Mouse (Mus musculus) common myeloid progenitor, adult 5-6 weeks (primary cell): ENCODE measurements around the gene AA467197. TPM values are rescaled to one million over a fixed set of nuclear protein-coding genes. Genes with fewer than 3 reads are reported as not detected.

Experiments used
- ATAC-seq: replicated peaks from 2 replicates; pipeline ENCODE4 v1.8.0; 2016; ENCODE audit warnings: low read depth, mild to moderate bottlenecking, moderate TSS enrichment, inconsistent platforms; ENCODE audit not compliant: poor library complexity, severe bottlenecking
- total RNA-seq: library from RNA; stranded (forward); fragments of 200-1000, 187-1606 nt; gene quantifications from 2 replicates; pipeline ENCODE4 v1.2.3, GENCODE M21; 2017

Gene AA467197
- total RNA-seq: 0.63 and 2.1 TPM in 2 replicates

DNA sequence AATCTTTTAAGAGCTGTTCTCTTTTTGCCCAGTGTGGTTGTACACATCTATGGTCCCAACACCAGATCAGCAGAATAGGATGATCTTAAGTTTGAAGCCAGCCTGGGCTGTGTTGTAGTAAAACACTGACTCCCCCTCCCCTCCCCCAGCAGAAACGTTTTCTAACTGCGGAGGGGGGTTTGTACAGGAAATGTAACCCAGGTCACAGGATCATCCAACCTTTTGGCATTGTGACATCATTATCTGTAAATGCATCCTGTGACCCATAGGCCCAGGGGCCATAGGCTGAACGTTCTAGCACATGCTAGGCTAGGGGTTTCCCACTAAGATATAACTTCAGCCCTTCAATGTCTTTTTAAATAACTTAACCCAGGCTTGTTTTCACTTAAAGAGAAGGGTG, at the start of gene AA467197:
AA467197 (plus strand) TSS at position 301 of the 400 bp plus-strand sequence.
- no peak for ATAC-seq

DNA sequence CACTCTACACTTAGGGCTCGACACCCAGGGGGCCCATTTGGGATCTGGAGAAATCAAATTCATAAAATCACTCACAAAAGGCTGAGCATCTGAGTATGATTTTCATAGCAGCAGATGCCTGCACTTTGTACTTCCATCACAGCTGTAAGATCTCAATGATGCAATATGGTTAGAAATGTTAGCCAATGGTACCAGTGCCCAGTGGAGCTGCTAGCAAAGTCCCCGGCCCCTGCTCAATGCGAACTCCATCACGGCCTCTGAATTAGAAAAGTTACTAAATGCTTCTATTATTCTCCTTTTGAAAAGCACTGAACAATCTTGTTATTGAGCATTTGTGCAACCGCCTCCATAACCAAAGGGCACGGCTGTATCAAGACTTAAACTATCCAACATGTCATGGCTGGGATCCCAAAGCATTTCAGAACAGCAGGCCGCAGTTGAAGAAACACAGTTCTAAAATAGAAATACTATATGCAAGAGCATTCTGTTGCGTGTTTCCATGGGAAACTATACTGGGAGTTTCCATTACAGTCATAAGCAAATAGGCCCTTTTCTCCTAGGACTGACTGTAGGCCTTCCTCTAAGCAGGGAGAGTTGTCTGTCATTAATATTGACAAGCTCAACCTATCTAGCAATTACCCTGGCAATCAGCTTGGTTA, 48.8 kb upstream of the AA467197 start:
- ATAC-seq: no peak

DNA sequence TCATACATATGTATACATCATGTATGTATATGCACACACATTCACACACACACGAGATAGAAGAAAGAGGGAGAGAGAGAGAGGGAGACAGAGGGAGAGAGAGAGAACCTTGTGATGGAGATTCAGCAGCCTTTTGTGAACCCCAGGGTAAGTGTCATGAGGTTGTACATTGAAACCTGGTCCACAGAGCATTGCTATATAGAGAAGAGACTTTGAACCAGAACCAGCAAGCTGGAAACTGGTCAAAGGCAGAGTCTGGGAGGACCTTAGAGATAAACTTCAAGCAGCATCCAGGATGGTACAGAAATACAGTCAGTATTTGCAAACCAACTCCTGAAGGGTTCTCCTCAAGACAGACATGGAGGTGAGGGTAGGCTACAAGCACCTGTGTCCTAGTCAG, 46.4 kb upstream of the AA467197 start:
- no peak for ATAC-seq

DNA sequence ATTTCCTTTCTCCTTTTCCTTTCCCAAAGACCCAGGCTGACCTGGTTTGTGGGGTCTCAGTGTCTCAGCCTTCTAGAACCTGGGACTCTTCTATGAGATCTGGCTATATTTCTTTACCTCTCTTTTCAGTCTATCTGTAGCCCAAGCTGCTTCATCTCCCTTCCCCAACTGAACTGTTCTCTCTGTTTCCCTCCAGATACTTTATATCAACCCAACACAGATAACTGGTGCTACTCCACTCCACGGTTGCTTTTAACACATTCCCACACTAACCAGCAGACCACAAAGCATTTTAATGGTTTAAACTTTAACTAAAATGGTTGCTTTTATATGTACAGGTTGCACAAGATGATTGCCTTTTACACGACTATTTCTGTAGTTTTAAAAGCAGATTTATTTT, 45.6 kb upstream of the AA467197 start:
- ATAC-seq: peak; percentile 84

DNA sequence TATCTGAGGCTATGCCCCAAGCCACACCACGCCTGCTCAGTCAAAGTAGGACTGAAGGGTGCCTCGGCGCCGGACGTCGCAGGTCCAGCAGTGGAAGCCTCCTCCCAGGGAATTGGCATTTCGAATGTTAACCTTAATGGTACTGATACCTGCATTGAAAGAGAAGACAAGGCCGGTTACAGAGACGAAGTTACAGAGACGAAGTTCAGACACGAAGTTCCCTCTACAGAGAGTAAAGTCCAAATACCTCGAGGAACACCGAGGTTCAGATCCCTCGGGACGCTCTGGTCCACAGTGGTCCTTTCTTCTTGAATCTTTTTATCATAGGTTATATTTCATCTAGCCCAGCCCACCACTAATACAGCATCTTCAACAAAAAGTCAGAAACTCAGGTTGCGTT, 41.3 kb upstream of the AA467197 start:
- no peak for ATAC-seq

DNA sequence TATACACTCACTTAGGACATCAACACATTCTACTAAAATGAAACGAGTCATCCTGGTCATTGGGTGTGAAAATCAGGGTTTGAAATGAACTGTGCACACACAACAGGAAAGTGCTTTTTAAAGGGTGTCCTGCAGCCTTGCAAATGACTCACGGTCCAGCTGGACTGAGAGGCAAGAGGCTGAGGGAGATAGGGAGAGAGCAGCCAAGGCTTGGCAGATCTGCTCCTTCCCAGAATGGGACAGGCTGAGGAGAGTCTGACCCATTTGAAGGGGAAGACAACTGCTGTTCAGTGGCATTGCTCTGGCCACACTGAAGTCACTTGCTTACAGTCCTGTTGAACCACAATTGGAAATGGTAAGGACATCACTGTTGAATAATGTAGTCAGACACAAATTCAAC, 37.0 kb upstream of the AA467197 start:
- ATAC-seq: no peak

DNA sequence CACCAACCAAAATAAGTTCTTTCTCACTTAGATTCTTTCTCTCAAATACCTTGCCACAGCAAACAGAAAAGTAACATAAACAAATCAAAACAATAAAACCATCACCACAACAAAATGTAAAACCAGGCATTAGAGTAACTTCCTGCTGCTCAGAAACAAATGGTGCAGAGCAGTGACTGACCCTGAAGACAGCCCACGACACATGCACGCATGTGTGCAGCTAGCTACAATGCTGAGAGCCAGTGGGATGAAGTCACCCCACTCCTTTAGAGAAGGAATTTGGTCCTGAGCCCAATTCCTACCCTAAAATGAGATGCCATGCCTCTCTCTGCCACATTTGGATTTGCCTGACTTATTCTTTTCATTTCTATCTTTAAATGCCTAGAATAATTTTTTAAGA, 35.4 kb upstream of the AA467197 start:
- ATAC-seq: no peak

DNA sequence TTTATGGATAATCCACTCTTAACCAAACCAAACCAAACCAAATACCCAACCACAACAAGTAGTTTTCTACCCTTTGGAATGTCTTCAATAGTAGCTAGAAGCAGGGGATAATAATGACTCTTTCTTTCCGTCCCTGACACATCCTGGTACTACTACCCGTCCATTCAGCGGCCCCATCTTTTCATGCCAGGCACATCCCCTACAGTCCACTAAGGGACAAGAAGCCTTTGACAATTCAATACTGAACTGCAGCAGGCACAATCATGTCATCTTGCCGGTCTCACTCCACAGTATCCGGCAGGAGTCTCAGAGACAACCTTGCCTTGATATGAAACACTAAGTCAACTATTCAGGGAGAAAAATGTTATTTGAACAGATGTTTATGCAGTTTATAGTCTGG, 31.0 kb upstream of the AA467197 start:
- no peak for ATAC-seq

DNA sequence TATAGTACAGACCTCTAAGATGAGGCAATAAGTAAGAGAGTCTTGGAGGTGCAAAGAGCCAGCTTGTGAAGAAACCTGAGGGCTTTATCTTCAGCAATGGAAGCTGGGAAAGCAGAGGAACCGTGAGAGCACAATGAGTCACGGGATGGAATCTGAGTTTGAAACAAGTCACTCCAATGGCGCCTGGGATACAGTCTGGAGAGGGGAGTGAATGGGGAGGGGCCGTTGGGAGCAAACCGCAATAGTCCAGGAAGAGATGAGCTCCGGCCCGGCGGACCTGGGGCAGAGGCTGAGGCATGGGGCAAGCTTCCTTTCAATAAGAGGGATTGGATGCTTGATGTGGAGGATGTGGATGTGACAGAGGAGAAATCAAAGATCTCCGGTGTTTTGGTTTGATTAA, 28.0 kb upstream of the AA467197 start:
- no peak for ATAC-seq

DNA sequence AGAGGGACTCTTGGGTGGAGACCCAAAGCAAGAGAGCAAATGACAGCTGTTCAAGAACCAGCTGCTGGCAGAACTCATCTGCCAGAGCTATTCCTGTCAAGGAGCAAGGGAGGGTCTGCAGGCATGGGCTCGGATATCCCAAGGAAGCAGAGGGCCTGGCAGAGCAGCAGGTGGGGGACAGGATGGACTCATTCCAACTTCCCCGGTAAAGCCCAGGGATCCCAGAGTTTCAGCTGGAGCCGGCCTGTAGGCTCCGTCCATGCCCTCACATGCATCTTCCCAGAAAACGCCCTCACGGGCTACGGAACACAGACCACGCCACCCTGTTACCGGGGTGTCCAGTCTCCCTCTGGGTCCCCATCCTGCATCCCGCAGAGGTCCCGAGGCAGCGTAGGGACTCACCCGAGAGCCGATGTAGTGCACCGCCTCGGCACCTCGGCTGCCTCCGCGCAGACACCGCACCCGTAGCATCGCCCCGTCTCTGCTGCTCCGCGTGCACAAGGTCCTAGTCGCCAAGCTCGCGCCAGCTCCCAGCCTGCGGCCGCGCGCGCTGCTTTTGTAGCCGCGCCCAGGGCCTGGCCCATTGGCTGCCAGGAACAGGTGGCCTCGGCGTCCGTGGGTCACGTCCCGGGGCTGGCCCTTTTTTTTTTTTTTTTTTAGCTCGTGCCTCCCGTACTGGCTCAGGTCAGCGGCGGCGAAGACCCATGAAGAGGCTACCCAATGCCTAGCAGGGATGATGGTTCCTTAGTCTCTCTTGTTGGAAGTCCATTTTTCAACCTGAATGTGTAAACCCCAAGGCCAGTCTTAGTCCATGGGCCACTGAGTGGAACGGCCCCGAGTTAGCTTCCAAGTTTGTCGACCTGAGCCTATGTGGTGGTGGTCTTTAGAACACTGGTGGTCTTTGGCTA, 25.8 kb upstream of the AA467197 start, which contains the start of gene Gatm:
Gatm (minus strand) TSS at position 558 of the 908 bp plus-strand sequence.
- ATAC-seq: peak; percentile 96

DNA sequence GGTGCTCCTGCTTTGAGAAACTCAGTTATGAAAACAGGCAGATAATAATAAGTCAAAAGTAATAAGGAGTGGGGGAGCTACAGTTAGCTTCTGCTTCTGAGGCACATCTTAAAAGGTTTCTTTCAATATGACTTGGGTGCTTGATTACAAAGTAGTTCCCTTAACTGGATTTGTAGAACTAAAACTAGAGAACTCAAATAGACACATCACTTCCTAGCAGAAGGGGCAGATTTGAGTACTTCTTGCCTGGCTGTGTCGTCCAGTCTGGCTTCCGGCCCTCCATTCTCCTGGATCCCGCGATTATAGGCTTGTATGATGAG, 25.2 kb upstream of the AA467197 start:
- ATAC-seq: peak; percentile 15; the same call in 1 of the 2 replicates

DNA sequence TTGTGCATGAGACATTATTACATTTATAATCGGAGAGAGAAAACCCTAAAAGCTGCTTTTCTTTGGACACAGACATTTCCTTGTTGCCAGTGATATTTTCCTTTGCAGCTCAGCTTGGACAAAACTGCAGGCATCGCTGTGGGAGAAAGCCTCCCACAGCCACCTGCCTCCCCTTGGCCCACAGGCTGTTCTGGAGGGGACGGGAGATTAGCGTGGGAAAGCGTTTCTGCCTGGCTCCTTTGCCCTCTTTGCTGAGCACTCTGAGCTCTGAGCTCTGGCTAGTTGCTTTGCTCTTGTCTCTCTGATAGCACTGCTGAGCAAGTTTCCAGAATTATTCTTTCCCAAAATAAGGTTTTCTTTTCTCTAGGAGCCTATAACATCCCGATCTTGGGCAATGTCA, 20.5 kb upstream of the AA467197 start:
- no peak for ATAC-seq

DNA sequence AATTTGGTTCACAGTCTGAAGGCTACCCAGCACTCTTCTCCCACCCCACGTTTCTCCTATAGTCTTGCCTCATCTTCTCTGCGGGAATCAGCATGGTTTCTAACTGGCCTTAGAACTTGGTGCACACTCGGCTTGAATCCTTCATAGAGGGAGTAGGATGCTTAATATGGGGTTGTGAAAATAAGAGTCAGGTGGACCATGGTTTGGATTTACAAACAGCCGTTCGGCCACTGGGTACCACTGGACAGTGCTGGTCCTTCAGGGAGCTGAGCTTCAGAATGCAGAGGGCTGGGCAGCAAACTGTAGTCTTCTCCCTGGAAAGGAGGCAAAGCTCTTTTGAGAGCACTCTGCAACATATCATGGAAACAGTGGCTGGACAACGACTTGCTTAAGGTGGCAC, 19.0 kb upstream of the AA467197 start:
- no peak for ATAC-seq

DNA sequence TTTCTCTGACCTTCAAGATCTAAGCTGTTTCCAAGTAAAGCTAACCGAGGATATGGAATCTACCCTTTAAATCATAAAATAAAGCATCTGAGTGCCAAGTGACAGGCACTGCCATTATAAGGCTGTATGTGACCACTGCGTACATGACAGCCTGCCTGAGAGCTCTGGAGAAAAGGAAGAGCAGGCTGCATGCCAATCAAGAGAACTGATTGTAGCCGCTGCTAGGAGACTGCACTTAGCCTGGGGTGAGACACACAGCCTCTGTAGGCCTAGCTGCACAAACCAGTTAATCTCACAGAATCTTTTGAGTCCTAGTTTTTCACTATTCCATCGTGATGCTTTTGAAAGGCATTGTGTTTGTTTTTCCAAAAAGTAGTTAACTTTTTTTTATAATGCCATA, 18.1 kb upstream of the AA467197 start:
- no peak for ATAC-seq

DNA sequence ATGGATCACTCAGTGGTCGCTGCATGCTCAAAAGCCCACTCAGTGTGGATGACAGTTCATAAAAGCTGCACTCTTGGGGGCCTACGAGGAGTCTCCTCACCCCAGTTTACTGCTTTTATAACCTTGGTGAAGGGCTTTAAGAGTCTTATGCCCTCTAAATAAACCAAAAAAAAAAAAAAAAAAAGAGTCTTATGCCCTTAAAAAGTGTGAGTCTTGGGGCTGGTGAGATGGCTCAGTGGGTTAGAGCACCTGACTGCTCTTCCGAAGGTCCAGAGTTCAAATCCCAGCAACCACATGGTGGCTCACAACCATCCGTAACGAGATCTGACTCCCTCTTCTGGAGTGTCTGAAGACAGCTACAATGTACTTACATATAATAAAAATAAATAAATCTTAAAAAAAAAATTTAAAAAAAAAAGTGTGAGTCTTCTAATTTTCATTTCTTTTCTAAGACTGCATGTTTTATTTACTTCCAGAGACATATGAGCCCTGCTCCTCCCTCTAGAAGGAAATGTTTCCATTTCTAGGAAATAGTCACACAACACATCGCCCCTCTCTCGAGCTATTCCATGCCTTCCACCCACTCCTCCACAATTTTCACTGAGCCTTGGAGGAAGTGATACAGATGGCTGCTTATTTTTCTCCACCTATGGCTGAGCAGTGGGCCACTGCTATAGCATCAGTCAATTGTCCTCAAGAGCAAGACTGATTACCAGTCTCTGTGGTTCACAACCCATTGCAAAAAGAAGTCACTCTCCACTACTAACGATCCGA, 15.3 kb upstream of the AA467197 start:
- no peak for ATAC-seq

DNA sequence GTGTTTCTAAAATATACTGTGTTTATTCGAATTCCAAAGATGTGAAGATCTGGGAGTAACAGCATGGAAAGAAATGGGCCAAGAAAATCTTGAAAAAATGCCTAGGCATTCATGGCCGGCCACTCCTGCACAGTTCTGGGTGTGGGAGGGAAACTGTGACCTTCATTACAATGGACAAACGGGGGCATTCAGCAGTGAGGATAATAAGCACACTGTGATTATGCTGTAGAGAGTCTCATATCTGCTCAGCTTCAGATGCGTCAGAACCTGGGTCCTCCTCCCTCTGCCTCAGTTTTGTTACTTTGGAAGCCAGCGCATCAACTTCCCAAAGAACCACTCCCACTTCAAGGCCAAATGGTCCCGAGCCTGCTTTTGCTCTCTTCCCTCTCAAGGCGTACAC, 10.9 kb upstream of the AA467197 start:
- no peak for ATAC-seq

DNA sequence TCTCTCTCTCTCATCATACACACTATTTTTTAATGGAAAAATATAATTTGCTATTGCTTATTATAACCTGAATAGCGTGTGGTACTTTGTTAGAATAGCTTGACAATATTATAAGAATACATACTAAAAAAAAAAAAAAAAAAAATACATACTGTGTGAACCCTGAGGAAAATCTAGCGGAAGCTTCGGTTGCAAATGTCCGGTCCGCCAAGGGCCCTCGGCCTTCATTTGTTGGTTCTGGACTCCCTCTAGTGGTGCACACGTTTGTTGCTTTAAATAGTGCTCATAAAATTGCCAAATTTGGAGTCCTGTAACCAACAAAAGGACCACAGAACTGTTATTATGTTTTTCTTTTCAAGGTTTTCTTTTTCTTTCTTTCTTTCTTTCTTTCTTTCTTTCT, 7.8 kb upstream of the AA467197 start:
- ATAC-seq: peak; percentile 68

DNA sequence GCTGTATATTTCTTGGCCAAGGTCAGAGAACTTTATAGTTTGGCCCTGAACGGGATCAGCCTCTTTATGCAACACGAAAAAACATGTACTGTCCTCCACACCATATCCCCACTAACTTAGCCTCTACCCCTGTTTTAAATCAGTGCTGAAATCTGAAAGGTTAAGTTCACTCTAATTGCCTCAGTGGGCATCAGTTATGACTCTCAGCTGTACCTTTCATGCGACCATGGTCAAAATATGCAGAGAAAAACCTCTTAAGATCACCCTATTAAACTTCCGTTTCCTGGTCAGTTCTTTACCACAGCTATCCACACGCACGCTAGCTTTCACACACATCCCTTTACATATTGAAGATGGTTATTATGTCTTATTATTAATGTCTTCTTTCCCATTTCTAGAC, 6.9 kb upstream of the AA467197 start:
- ATAC-seq: no peak

DNA sequence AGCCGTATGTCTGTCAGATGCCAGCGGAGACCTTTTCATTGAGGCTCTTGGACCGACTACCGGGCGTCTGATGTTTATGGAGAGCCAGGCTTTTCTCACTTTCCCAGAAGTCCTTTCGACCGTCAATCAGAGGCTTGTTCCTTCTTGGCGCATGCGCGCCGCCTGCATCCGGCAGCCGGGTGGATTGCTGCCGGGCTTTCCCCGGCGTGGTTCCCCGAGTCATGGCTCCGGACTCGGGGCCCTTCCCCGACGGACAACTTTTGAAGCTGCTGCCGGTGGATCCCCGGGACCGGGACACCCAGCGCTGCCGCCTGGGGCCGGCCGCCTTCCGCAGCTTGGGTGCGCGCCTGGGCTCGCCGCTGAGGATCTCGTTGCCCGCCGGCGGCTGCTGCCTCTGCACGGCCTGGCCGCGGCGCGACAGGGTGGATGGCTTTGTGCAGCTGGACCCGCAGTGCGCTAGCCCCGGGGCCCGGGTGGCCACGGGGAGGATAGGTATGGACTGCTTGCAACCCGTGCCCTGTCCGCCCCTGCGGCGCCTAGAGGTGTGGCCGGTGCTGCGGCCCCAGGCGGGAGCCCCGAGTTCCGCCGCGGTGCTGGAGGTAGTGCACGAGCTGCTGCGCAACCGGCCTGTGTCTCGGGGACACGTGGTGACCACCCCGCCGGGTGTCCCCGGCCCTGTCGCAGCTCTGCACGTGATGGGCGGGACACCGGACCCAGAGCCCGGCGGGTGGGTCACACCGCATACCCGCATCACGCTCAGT, 6.1 kb upstream of the AA467197 start:
- ATAC-seq: peak; percentile 86

DNA sequence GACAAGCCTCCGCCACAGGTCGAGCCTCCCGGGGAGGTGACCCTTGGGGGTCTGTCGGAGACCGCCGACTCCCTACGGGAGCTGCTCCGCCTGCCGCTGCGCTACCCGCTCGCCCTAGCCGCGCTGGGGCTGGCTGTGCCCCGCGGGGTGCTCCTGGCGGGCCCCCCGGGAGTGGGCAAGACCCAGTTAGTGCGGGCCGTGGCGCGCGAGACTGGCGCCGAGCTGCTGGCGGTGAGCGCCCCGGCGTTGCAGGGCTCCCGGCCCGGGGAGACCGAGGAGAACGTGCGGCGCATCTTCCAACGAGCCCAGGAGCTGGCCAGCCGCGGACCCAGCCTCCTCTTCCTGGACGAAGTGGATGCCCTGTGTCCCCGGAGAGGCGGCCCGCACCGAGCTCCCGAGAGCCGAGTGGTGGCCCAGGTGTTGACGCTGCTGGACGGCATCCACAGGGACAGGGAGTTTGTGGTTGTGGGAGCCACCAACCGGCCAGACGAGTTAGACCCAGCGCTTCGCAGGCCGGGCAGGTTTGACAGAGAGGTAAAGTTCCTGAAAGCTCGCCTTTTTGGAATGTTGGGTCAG, 5.5 kb upstream of the AA467197 start:
- peak; percentile 13 for ATAC-seq
